Mouse (Mus musculus): ENCODE measurements at regions not wholly inside any gene's neighbourhood (a gene's known extent, or its start where the extent isn't known, plus 50 kb on each side); places are given as distances from the start of the nearest gene placed in this dataset.

DNA sequence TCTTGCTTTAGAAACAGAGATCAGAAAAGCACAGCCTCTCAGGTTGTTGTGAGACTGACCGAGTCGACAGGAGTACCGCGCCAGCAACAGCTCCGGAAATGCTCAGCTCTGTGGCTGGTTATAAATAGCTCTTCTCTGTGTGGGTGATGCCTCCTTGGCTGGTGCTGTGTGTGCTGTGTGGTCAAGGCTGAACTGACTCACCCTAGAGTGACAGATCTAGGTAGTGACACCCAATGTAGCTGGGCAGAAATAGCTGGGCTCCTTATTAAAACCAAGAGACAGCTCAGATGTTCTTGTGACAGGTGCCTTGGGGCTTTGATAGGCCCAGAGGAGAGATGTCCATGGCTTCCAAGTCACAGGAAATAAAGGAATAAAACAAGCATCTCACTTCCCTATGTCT lies 220.7 kb downstream of the 4933412E24Rik start:
- peak; percentile 82 for DNase-seq (ENCODE audit: extremely low read depth, insufficient read length, low spot score)

DNA sequence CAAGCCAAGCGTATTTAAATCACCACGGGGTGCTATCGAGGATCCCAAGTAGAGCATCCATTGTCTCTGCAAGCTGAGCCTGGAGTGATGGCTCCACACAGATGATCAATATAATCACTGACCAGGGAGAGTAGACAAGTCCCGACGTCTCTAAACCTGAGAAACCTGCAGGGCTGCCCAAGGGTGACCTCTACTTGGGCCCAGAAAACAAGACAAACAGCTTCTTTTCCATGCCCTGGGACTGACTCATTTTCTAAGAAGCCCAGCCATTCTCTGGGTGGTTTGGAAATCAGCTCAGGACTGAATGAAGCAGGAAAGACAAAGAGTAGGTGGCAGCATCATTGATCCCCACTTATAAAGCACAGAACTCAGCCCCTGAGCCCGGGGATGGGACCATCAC lies 221.5 kb downstream of the 4933412E24Rik start:
- DNase-seq (ENCODE audit: extremely low read depth, insufficient read length, low spot score) = no peak

DNA sequence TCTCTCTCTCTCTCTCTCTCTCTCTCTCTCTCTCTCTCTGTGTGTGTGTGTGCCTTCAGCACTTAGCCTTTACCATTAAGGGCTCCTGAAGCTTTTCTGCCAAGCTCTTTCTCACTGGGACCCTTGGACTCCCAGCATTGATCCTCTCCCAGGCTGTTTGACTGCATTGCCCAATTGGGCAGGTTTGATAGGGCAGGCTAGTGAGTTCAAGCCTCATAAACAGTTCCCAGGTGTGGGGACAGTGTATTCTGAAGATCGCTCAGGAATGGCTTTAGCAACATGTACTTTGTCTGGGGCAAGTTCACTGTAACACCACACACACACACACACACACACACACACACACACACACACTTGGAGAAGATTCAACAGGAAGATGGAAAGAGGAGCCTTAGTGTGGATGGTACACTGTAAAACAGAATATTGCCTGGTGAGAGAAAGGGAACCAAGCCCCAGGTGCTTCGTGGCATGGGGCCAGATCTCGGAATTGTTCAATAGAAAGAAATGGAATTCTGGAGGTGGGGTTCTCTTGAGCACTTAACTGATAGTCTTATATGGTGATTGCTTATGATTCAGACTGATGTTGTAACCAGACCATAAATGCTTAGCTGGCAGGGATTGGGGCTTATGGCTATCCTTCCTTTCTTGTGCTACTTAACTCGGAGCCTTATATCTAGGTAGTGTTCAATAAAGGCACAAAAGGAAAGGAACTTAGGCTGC lies 229.5 kb downstream of the 4933412E24Rik start:
- DNase-seq (ENCODE audit: extremely low read depth, insufficient read length, low spot score) = no peak

DNA sequence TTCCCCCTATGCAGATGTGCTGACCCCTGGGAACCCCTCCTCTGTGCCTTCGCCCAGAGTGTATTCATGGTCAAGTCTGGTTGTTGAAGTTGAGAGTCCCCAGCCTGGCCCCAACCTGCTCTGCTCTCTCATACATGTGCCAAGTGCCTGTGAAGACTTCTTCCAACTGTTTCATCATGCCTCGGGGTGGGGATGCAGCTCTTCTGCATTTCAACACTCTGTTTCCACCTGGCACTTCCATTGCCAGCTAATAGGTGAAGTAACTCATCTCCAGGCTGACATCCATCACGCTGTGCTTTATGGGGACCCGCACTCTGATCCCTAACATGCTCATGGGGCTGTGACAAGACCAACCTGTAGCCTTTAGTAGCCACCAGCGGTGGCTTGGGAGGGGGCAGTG lies 230.4 kb downstream of the 4933412E24Rik start:
- no peak for DNase-seq (ENCODE audit: extremely low read depth, insufficient read length, low spot score)

GRCm38 (mm10) chr15:59784556-59784929 lies 231.9 kb downstream of the 4933412E24Rik start:
- DNase-seq (ENCODE audit: extremely low read depth, insufficient read length, low spot score) = no peak

GRCm38 (mm10) chr15:59783782-59784555 lies 232.4 kb downstream of the 4933412E24Rik start:
- peak; percentile 76 for DNase-seq (ENCODE audit: extremely low read depth, insufficient read length, low spot score)

DNA sequence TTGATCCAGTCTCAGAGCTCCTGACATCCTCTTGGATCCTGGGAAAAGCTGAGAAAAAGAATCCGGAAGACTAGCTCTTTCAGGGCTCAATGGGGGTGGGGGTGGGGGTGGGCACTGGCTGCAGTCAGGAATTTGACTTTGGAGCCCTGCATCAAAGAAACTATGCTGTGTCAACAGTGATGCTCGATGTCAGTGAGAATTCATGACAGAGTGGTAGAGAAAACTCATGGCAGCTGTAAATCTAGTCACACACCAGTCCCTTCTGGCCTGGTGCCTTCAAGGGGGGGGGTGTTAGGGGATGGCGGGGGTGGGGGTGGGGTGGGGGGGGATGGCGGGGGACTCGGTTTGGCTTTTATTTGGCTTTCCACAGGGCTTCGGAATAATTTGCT lies 233.0 kb downstream of the 4933412E24Rik start:
- no peak for DNase-seq (ENCODE audit: extremely low read depth, insufficient read length, low spot score)

GRCm38 (mm10) chr15:59780506-59780905 lies 235.9 kb downstream of the 4933412E24Rik start:
- no peak for DNase-seq (ENCODE audit: extremely low read depth, insufficient read length, low spot score)

DNA sequence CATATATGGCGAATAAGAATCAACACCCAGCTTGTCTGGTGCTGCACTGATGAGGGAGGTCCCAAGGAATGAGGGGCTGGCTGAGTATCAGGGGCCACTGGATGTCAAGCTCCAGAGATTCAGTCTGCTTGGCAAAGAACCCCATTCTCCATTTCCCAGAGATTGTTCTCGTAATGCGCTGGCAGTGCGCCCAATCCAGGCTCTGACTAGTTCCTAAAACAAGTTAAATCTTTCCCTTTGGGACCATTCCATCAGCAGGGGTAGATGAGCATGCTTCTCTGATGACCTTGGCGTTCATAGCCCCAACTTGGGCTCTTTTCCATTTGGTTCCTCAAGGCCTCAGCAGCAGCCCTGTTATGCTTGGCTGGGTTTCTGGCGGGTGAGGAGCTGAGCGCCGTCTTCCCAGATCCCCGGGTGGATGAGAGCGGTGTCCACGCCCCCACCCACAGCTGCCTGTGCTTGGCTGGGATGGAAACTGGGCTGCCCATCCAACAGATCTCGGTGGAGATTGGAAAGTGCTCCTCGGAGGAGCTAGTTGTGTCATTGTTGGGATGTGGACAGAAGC lies 239.0 kb downstream of the 4933412E24Rik start:
- peak; percentile 91 for DNase-seq (ENCODE audit: extremely low read depth, insufficient read length, low spot score)

- DNase-seq (ENCODE audit: extremely low read depth, insufficient read length, low spot score) = no peak
Measured at GRCm38 (mm10) chr15:59775781-59776180, 240.6 kb downstream of the 4933412E24Rik start.

DNA sequence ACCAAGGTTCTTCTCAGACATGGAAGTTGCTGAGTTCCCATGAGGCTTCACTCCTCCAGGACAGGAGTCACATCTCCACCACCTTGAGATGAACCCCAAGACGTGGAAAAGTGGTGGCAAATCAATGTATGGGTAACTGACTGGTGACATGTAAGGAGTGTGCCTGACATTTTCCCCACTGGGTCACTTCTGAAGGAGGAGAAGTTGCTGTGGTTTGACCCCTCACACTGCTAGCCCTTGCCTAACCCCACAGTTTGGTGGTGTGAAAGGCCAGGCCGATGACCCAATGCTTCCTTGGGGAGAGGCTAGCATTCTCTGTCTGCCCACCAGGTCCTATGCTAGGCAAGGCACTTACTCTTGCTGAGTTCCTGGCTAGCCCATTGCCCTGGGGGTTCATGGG lies 242.4 kb downstream of the 4933412E24Rik start:
- no peak for DNase-seq (ENCODE audit: extremely low read depth, insufficient read length, low spot score)

DNA sequence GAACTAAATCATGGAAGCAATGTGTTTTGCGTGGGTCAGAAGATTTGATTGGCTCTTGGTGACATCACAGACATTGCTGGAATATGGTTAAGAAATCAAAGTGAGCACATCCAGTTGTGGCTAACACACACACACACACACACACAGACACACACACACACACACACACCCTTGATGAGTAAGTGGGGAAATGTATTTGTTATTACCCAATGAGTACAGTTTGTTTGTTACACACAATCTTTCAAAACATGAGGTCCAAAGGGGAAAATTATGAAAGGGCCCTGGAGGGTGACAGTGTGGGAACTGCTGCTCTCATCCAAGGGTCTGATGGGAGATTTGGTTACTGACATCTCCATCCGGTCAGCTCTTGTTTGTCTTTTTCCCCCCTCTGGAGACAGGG lies 243.8 kb downstream of the 4933412E24Rik start:
- no peak for DNase-seq (ENCODE audit: extremely low read depth, insufficient read length, low spot score)

GRCm38 (mm10) chr15:59762061-59762460 lies 254.4 kb downstream of the 4933412E24Rik start:
- no peak for DNase-seq (ENCODE audit: extremely low read depth, insufficient read length, low spot score)

DNA sequence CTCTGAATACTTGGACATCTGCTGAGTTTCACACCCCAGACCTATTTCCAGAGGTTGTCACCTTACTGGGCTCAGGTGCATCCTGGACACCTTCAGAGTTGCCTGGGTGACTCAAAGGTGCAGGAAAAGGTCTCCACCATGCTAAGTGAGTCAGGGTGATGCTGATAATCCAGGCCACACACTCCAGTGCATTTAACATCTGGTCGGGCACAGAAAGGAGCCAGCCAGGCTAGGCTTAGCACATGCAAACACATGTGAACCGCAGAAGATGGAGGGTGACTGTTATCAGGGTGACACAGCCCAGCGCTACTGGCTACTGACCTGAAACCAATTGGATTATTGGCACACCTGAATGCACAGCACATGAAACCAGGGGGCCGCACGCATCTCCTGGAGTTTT lies 255.9 kb downstream of the 4933412E24Rik start:
- no peak for DNase-seq (ENCODE audit: extremely low read depth, insufficient read length, low spot score)

GRCm38 (mm10) chr15:59759566-59759965 lies 256.8 kb downstream of the 4933412E24Rik start:
- DNase-seq (ENCODE audit: extremely low read depth, insufficient read length, low spot score) = peak; percentile 94

DNA sequence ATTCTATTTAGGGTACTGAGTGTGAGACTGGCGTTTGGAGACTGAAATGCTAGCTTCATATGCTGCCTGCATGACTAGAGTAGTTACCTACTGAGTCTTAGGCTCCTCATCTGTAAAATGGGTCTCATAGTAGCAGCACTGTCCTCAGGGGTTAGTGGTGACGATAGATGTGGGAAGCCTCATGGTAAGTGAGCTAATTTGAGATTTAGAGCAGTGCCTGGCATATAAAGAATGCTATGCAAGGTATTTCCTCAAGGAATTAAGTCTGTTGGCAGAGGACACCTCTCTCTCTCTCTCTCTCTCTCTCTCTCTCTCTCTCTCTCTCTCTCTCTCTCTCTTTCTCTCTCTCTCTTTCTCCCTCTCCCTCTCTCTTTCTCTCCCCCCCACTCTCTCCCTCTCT lies 257.4 kb downstream of the 4933412E24Rik start:
- peak; percentile 54 for DNase-seq (ENCODE audit: extremely low read depth, insufficient read length, low spot score)

DNA sequence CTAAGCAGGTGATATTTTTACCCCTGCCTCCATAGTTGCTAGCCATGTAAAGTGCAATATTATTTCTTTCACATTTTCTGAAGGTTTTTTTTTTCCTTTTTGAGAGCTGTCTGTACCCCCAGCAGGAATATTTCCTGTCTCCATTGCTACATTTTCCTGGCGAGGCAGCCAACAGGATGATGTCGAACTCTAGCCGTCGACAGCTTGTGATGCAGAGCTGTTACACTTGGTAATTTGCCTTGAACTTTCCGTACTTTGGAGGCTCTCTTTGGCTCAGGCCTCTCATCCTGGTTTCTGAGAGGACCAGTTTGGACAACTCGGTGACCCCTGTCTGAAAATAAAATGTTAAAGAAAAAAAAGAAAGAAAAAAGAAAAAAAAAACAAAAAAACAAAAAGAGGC lies 260.3 kb downstream of the 4933412E24Rik start:
- DNase-seq (ENCODE audit: extremely low read depth, insufficient read length, low spot score) = no peak

GRCm38 (mm10) chr15:59754906-59755305 lies 261.5 kb downstream of the 4933412E24Rik start:
- no peak for DNase-seq (ENCODE audit: extremely low read depth, insufficient read length, low spot score)

GRCm38 (mm10) chr15:59752277-59752676 lies 264.1 kb downstream of the 4933412E24Rik start:
- no peak for DNase-seq (ENCODE audit: extremely low read depth, insufficient read length, low spot score)

GRCm38 (mm10) chr15:59746290-59746689 lies 270.1 kb downstream of the 4933412E24Rik start:
- no peak for DNase-seq (ENCODE audit: extremely low read depth, insufficient read length, low spot score)

DNA sequence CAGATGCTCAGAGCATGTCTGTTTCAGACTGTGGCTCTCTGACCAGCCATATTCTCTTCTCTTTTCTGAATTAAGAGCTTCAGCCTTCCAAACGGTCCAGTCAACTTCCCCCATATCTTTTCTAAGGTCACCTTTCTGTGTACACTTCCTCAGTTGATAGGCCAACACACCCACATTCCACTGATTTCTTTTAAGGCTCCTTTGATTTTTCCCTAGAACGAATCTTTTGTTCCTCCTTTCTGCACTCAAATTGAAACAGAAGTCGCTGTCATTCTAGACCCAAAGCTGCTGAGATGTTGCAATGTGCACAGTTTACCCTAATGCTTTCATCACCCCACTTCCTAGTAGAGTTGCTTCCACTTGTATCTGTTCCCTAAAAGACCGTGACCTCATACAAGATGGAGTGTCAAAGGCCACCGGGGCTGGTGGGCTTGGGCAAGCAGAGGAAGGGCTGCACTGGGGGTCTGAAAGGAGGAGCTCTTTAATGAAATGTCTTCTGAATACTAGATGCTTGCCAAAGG lies 271.9 kb downstream of the 4933412E24Rik start:
- DNase-seq (ENCODE audit: extremely low read depth, insufficient read length, low spot score) = no peak

DNA sequence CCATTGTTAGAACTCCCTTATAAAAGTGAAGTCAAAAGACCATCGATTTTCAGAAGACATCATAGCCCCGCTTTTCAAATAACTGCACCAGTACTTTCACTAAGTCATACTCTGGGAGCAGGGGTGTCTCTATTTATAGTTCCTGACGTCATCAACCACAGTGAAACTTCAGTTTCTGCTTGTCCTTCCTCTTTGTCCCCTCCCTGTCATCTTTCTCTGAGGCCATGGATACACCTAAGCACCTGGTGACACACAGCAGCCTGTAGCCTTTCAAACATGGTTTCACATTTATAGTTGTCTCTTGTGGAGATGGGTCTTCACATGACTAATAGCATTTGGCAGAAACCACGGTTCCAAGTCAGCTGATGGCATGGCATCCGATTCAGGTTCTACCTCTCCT lies 277.2 kb downstream of the 4933412E24Rik start:
- peak; percentile 19 for DNase-seq (ENCODE audit: extremely low read depth, insufficient read length, low spot score)

Data from 3134 (cell line).